Mouse (Mus musculus) CD8-positive naive resting alpha-beta T cell, adult 2 months (primary cell): Measurements from ENCODE around the gene Il5.

ENCODE experiments used
- DNase-seq, 2 experiments: peaks; one replicate each; pipeline ENCODE4 v3.0.0; 2022; ENCODE audit warnings: low read depth in 2 of 2, low spot score in 2 of 2

Il5 gene

GRCm38 (mm10) chr11:53720715-53721114 lies at the start of gene Il5:
Gene Il5 (plus strand): TSS chr11:53720794.
- DNase-seq = no peak

GRCm38 (mm10) chr11:53671414-53671813 lies 49.2 kb upstream of the Il5 start:
- DNase-seq = no peak

- DNase-seq = no peak
Measured at GRCm38 (mm10) chr11:53680141-53680540, 40.5 kb upstream of the Il5 start.

- DNase-seq = no peak
Measured at GRCm38 (mm10) chr11:53681686-53682085, 38.9 kb upstream of the Il5 start.

GRCm38 (mm10) chr11:53682170-53682569 lies 38.4 kb upstream of the Il5 start:
- no peak for DNase-seq

GRCm38 (mm10) chr11:53682994-53683530 lies 37.5 kb upstream of the Il5 start:
- no peak for DNase-seq

GRCm38 (mm10) chr11:53691979-53692378 lies 28.6 kb upstream of the Il5 start:
- DNase-seq = no peak

- DNase-seq = no peak
Measured at GRCm38 (mm10) chr11:53698521-53698920, 22.1 kb upstream of the Il5 start.

GRCm38 (mm10) chr11:53699351-53699750 lies 21.2 kb upstream of the Il5 start:
- DNase-seq = no peak

GRCm38 (mm10) chr11:53706236-53706933 lies 14.2 kb upstream of the Il5 start:
- no peak for DNase-seq

GRCm38 (mm10) chr11:53706934-53707717 lies 13.5 kb upstream of the Il5 start, which contains the start of gene Rad50:
Gene Rad50 (minus strand): TSS chr11:53707319.
- peak; percentile 82 to 90 for DNase-seq

- DNase-seq = no peak
Measured at GRCm38 (mm10) chr11:53707718-53708009, 12.9 kb upstream of the Il5 start.

- DNase-seq = no peak
Measured at GRCm38 (mm10) chr11:53719701-53720100, 893 bp upstream of the Il5 start.

GRCm38 (mm10) chr11:53731457-53731856 lies 10.9 kb downstream of the Il5 start:
- DNase-seq = no peak

- DNase-seq = no peak
Measured at GRCm38 (mm10) chr11:53732244-53732643, 11.7 kb downstream of the Il5 start.

GRCm38 (mm10) chr11:53733824-53734223 lies 13.2 kb downstream of the Il5 start:
- no peak for DNase-seq

GRCm38 (mm10) chr11:53734431-53734830 lies 13.8 kb downstream of the Il5 start:
- DNase-seq = no peak

GRCm38 (mm10) chr11:53734970-53735681 lies 14.5 kb downstream of the Il5 start:
- no peak for DNase-seq

GRCm38 (mm10) chr11:53735682-53736245 lies 15.2 kb downstream of the Il5 start:
- peak; percentile 62 to 65 for DNase-seq

GRCm38 (mm10) chr11:53736771-53737572 lies 16.4 kb downstream of the Il5 start:
- DNase-seq = peak; percentile 46 to 69

- peak; percentile 41 to 56 for DNase-seq
Measured at GRCm38 (mm10) chr11:53737573-53737946, 17.0 kb downstream of the Il5 start.
